Mouse (Mus musculus): ENCODE measurements at regions not wholly inside any gene's neighbourhood (a gene's known extent, or its start where the extent isn't known, plus 50 kb on each side); places are given as distances from the start of the nearest gene placed in this dataset.

- DNase-seq (ENCODE audit: low read depth, low spot score): no peak
Measured at GRCm38 (mm10) chr8:87273328-87273727, 199.1 kb downstream of the Cbln1 start.

GRCm38 (mm10) chr8:87270525-87271187 is 201.8 kb downstream of the Cbln1 start:
- DNase-seq (ENCODE audit: low read depth, low spot score): no peak

GRCm38 (mm10) chr8:87268159-87268558 is 204.2 kb downstream of the Cbln1 start:
- DNase-seq (ENCODE audit: low read depth, low spot score): no peak

GRCm38 (mm10) chr8:87264999-87265398 is 207.4 kb downstream of the Cbln1 start:
- DNase-seq (ENCODE audit: low read depth, low spot score): no peak

GRCm38 (mm10) chr8:87260305-87260704 is 212.1 kb downstream of the Cbln1 start:
- no peak for DNase-seq (ENCODE audit: low read depth, low spot score)

- no peak for DNase-seq (ENCODE audit: low read depth, low spot score)
Measured at GRCm38 (mm10) chr8:87242681-87243080, 229.7 kb downstream of the Cbln1 start.

- DNase-seq (ENCODE audit: low read depth, low spot score): no peak
Measured at GRCm38 (mm10) chr8:87237181-87237580, 235.2 kb downstream of the Cbln1 start.

- DNase-seq (ENCODE audit: low read depth, low spot score): no peak
Measured at GRCm38 (mm10) chr8:87236438-87236837, 236.0 kb downstream of the Cbln1 start.

- DNase-seq (ENCODE audit: low read depth, low spot score): no peak
Measured at GRCm38 (mm10) chr8:87235341-87236075, 236.9 kb downstream of the Cbln1 start.

GRCm38 (mm10) chr8:87234336-87234735 is 238.1 kb downstream of the Cbln1 start:
- DNase-seq (ENCODE audit: low read depth, low spot score): no peak

GRCm38 (mm10) chr8:87233805-87234331 is 238.5 kb downstream of the Cbln1 start:
- DNase-seq (ENCODE audit: low read depth, low spot score): no peak

- no peak for DNase-seq (ENCODE audit: low read depth, low spot score)
Measured at GRCm38 (mm10) chr8:87231762-87232161, 240.6 kb downstream of the Cbln1 start.

GRCm38 (mm10) chr8:87230096-87230495 is 242.3 kb downstream of the Cbln1 start:
- no peak for DNase-seq (ENCODE audit: low read depth, low spot score)

GRCm38 (mm10) chr8:87229182-87229581 is 243.2 kb downstream of the Cbln1 start:
- no peak for DNase-seq (ENCODE audit: low read depth, low spot score)

- no peak for DNase-seq (ENCODE audit: low read depth, low spot score)
Measured at GRCm38 (mm10) chr8:87228777-87229176, 243.6 kb downstream of the Cbln1 start.

- DNase-seq (ENCODE audit: low read depth, low spot score): no peak
Measured at GRCm38 (mm10) chr8:87225504-87226425, 246.6 kb downstream of the Cbln1 start.

- DNase-seq (ENCODE audit: low read depth, low spot score): no peak
Measured at GRCm38 (mm10) chr8:87220581-87220980, 251.8 kb downstream of the Cbln1 start.

- peak; percentile 5 for DNase-seq (ENCODE audit: low read depth, low spot score)
Measured at GRCm38 (mm10) chr8:87218956-87219482, 253.4 kb downstream of the Cbln1 start.

- no peak for DNase-seq (ENCODE audit: low read depth, low spot score)
Measured at GRCm38 (mm10) chr8:87214962-87215361, 257.4 kb downstream of the Cbln1 start.

GRCm38 (mm10) chr8:87210546-87210945 is 261.9 kb downstream of the Cbln1 start:
- no peak for DNase-seq (ENCODE audit: low read depth, low spot score)

- DNase-seq (ENCODE audit: low read depth, low spot score): no peak
Measured at GRCm38 (mm10) chr8:87209295-87209694, 263.1 kb downstream of the Cbln1 start.

GRCm38 (mm10) chr8:87208036-87208435 is 264.4 kb downstream of the Cbln1 start:
- DNase-seq (ENCODE audit: low read depth, low spot score): no peak
